Mouse (Mus musculus): Measurements from ENCODE around the gene Thnsl2. TPM values are rescaled to one million over a fixed set of nuclear protein-coding genes. Genes with fewer than 3 reads are reported as not detected.

Gene Thnsl2
- polyA plus RNA-seq (2017; shearing (Covaris generic)) = not detected

GRCm38 (mm10) chr6:71143894-71144455 lies at the start of gene Thnsl2:
Thnsl2 (minus strand) TSS chr6:71144439.

Other genes starting within 250 kb of the Thnsl2 start
- not detected for gene Tex37, start 225.5 kb downstream of the Thnsl2 start, polyA plus RNA-seq (2017; shearing (Covaris generic))
- gene Foxi3, start 187.9 kb downstream of the Thnsl2 start, polyA plus RNA-seq (2017; shearing (Covaris generic)) = not detected
- gene Fabp1, start 55.4 kb upstream of the Thnsl2 start, polyA plus RNA-seq (2017; shearing (Covaris generic)) = not detected
- 51.7 TPM for gene Krcc1, start 127.2 kb upstream of the Thnsl2 start, polyA plus RNA-seq (2017; shearing (Covaris generic))
- gene Smyd1, start 177.8 kb upstream of the Thnsl2 start, polyA plus RNA-seq (2017; shearing (Covaris generic)) = not detected
- 4.0 TPM for gene Cd8b1, start 178.3 kb upstream of the Thnsl2 start, polyA plus RNA-seq (2017; shearing (Covaris generic))
- gene Cd8a, start 229.0 kb upstream of the Thnsl2 start, polyA plus RNA-seq (2017; shearing (Covaris generic)) = not detected